Mouse (Mus musculus) C2C12 (cell line): Measurements from ENCODE around the gene Map3k4.

Experiments
- CEBPB ChIP-seq: IDR thresholded peaks from one replicate; pipeline ENCODE4 v1.6.1; 2011; ENCODE audit warnings: low read depth, mild to moderate bottlenecking, control low read depth, moderate library complexity
- CTCF ChIP-seq: IDR thresholded peaks from one replicate; pipeline ENCODE4 v1.5.1; 2011; ENCODE audit not compliant: control insufficient read depth, insufficient read depth, insufficient read length
- MAX ChIP-seq: IDR thresholded peaks from one replicate; pipeline ENCODE4 v1.6.1; 2011; ENCODE audit warnings: mild to moderate bottlenecking, control low read depth
- MYOD1 ChIP-seq: IDR thresholded peaks from one replicate; pipeline ENCODE4 v1.6.1; 2011; ENCODE audit warnings: low read depth; ENCODE audit not compliant: control insufficient read depth, insufficient read length
- MYOG ChIP-seq: IDR thresholded peaks from one replicate; pipeline ENCODE4 v1.6.1; 2011; ENCODE audit not compliant: control insufficient read depth, insufficient read length; ENCODE audit errors: extremely low read depth
- USF1 ChIP-seq: IDR thresholded peaks from one replicate; pipeline ENCODE4 v1.6.1; 2011; ENCODE audit warnings: low read depth, mild to moderate bottlenecking, control low read depth, moderate library complexity

DNA sequence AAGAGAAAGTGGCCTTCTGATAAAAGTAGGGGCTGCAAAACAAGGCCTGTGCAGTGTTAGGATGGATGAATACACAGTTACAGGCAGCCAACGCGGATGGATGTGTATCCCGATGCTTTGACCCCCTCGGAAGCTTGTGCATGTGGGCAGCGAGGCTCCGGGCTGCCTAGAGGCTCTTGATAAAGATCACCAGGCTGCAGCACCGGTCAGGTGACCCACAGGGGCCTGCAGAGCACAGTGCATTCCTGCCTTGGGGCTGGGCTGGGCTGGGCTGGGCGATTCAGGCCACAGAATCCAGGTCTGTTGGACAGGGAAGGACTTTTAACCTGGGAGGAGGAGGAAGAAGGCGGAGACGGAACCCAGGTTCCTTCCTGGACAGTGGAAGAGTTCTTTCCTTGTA lies 123.0 kb downstream of the Map3k4 start:
- no peak for TF ChIP-seq CTCF
- TF ChIP-seq USF1 = no peak
- TF ChIP-seq MYOD1 = no peak
- no peak for TF ChIP-seq MAX
- TF ChIP-seq CEBPB = no peak
- TF ChIP-seq MYOG = no peak
